Mouse (Mus musculus): ENCODE measurements around the gene Ubash3b.

Ubash3b gene

DNA sequence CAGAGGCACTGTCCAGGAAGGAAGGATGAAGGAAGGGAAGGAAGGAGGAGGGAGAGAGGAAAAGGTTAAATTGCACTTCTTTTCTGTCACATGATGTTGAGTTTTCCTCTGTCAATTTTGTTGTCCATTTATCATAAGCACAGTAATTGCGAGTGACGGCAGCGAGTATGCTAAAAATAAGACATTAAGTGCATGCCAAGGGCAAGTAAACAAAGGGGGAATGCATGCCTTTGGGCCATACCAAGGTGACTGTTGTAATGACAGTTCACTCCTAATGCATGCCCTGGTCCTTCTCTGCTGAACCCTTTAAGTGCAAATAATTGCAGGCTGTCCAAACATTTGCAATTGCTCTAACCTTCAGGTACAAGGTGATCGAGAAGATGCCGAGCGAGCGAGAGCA is 70.3 kb downstream of the Ubash3b start:
- DNase-seq (ENCODE audit: low read depth) = no peak

DNA sequence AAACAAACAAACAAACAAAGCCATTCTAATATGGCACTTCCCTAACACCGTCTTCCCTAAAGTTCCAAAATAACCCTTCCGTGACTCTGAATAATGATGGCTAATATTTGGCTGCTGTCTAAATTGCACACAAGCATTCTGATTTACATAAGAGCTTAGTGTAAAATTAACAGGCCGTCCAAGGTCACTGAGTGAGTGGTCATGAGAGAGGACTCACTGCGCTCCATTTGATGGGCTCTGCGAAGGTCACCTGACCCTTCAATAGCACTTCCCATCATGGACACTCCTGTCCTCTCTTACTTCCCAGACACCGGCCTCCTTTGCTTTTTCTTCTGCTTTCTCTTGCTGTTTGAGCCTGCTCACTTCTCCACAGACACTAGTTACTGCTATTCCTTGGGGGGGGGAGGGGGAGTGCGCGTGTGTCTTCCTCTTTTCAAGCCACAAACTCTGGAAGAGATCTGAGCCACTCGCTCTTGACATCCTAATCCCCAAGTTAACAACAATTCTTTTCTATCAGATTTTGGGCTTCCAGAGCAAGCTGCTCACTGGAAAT is 73.6 kb downstream of the Ubash3b start:
- DNase-seq (ENCODE audit: low read depth) = no peak

GRCm38 (mm10) chr9:41084191-41084901 is 77.2 kb downstream of the Ubash3b start:
- DNase-seq (ENCODE audit: low read depth) = no peak

DNA sequence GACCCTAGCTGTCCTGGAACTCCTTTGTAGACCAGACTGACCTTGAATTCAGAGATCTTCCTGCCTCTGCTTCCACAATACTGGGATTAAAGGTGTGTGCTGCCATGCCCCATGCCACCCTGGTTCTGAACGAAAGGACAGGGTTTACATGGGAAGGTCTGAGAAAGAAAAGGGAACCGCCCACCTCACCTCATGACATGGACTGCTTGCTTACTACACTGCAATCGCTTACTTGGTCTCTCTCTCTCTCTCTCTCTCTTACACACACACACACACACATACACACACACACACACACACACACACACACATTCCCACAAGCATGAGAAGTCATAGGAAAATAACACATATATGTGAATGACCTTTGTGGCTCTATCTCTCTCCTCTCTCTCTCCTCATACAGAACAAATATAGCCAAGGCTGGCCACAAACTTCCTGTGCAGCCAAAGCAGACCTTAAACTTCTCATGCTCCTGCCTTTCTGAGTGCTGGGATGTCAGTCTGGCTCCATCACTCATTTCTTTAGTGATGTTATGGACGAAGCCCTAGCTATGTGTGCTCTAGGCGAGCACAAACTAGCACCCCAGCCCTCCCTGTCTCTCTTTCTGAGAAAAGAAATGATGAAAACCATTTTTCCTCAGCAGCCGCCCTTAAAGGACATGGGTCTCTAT is 78.0 kb downstream of the Ubash3b start:
- no peak for DNase-seq (ENCODE audit: low read depth)

- no peak for DNase-seq (ENCODE audit: low read depth)
These were observed 78.6 kb downstream of the Ubash3b start for GRCm38 (mm10) chr9:41082891-41083290.

DNA sequence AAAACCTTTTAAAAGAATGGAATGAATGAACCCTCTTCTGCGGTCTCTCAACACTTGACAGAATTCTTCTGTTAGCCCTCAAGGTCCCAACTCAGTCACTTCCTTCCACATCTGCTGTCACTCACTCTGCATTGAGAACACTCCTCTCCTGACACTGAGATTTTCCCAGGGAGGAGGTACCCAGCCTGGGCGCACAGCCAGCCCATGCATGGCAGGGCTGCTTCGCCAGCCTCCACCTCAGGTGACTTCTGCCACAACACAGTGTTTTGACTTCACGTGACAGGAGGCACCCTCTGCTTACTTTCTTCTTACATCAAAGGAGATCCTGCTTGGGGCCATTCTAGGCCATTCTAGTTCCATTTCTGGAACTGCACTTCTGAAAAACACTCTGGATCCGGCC is 80.6 kb downstream of the Ubash3b start:
- no peak for DNase-seq (ENCODE audit: low read depth)

DNA sequence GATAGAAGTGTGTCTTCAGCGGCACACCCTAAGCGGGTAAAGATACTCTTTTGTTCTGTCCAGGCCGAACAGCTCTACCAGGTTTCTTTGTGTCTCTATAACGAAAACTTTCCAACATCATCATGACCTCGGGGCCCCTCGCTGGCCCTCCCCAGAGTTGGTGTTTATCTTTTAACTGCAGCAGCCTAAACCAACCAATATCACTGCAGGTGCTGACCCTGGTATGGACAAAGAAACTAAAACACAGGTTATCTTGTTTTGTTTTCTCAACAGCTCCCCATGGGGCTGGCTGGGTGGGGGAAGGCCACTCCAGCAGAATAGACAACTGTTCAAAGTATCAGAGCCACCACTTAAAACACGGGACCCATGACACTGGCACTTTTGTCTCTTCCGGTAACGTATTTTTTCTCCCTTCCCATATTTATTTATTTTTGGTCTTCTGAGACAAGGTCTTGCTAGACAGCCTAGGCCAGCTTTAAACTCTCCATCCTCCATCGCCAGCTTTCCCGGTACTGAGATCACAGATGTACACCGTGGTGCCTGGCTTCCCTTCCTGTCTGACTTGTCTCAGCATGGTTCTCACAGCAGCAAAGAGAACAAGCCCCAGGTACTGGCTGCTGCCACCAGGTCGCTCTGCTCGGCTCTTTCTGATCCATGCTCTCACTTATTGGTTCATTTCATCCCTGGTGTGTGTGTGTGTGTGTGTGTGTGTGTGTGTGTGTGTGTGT is 81.9 kb downstream of the Ubash3b start:
- no peak for DNase-seq (ENCODE audit: low read depth)

DNA sequence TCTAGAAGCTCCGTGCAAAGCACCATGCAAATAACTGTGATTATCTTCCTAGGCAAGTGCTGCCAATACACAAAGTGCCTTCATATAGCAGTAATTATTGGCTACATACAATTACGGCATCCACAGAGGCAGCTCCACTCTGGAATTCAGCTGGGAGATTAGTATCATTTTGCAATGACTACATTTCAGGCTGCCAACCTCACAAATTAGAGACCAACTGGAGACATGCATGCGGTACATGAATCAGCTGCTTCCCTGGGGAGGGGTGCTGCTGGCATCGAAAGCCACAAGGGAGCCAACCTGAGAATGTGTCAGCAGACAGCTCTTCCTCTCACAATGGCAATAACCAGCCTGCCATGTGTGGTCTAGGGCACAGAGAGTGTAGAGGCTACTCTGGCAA is 83.3 kb downstream of the Ubash3b start:
- DNase-seq (ENCODE audit: low read depth) = no peak

DNA sequence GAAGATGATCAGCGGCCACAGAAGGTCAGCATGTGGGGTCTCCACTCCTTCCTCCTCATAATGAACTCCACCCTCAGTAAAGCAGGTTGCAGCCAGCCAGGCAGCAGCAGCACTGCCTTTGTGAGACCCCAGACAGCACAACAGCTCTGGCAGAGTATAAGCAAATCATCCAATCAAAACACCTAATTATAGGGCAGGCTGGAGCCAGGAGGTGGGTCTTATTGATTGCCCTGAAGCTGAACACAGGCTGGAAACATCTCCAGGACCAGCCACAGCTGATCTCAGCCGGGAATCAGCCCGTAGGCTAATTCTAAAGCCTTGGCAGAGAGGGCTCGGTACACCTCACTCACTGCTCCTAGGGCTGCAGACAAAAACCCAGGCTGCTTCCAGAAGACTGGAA is 85.3 kb downstream of the Ubash3b start:
- DNase-seq (ENCODE audit: low read depth) = no peak

DNA sequence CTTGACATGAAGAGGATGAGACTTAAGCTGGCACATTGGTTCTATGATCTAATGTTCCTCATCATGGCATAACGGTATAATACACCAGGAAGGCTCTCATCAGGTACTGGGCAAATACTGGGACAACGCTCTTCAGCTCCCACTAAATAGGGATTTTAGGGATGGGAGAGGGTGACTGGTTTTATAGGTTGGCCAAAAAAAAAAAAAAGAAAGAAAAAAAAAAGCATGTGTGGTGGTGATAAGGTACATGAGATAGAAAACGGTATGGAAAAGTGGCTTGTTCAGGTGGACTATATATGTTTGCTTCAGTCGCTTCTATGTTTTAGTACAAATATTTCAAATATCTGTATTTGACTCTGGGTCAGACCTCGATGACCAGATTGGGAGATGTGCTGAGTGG is 86.0 kb downstream of the Ubash3b start:
- no peak for DNase-seq (ENCODE audit: low read depth)

DNA sequence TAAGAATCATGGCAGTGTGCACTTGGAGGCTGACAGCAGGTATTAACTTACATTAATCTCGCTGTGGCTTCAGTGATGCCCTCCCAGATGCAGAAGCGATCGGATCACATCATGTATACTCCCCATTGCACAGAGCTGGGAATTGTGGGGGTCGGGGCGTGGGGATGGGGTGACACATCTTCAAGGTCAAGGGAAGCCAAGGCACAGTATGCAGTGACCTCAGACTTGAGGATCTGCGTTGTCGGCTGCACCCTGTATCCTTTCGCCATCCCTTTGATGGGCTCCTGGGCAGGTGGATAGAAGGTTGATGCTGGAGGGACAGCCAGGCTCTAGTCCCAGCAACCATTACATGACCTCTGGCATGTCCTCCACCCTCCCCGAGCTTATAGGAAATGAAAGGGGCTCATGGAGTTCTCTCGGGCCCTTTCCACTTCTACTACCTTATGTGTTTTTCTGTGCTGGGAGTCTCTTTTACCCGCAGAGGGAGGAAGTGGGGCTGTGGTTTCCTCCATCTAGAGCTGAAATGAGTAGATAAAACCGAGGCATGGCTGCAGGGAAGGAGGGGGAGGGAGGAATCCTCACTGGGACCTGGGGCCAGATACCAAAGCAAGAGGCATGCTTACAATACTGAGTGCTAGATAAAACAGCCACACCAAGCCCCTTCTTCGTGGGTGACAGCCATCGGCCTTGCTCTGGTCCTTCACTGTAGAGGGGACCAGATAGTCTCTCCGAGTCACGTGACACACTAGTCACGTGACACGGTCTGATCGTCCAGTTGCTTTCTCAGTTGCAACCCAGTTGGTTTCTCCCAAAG is 88.1 kb downstream of the Ubash3b start:
- DNase-seq (ENCODE audit: low read depth) = peak; percentile 78

DNA sequence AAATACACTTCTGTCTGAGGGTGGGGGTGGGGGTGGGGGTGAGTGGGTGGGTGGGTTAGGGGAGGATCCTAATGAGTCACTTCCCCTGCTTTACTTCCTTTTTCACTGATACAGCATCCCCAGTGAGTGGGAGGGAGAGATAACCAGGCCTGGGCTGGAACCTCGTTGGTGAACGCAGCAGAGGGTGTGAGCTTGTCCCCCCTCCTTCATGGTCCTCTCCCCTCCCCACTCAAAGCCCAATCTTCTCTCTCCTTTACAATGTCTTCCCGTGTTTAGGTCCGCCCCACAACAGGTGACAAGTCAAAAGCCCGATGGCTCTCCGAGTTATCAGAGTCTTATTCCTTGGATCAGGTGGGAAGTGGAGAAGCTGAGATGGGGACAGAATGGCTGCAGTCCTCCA is 88.7 kb downstream of the Ubash3b start:
- no peak for DNase-seq (ENCODE audit: low read depth)

GRCm38 (mm10) chr9:41071906-41072511 is 89.5 kb downstream of the Ubash3b start:
- DNase-seq (ENCODE audit: low read depth) = no peak

DNA sequence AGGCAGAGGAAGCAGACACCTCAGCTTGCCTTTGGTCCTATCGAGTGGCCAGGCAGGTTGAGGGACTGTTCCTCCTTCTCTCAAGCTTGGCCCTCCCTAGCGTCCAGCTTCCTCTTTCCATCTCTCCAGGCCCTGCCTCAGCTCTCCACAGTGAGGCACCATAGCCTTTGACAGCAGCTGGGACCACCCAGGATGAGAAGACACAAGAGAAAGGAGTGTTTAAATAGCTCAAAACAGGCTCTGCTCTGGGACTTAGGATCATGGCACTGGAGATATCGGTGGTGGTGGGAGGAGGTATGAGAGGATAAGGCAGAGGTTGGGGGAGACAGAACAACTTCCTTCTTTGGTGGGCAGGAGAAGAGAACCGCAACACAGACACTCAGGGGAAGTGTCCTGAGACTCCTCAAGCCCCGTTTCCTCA is 90.7 kb downstream of the Ubash3b start:
- no peak for DNase-seq (ENCODE audit: low read depth)

GRCm38 (mm10) chr9:41069509-41069908 is 92.0 kb downstream of the Ubash3b start:
- DNase-seq (ENCODE audit: low read depth) = no peak

GRCm38 (mm10) chr9:41061446-41061845 is 100.1 kb downstream of the Ubash3b start:
- no peak for DNase-seq (ENCODE audit: low read depth)

- DNase-seq (ENCODE audit: low read depth) = no peak
These were observed 100.9 kb downstream of the Ubash3b start for GRCm38 (mm10) chr9:41060617-41061016.

- DNase-seq (ENCODE audit: low read depth) = no peak
These were observed 102.5 kb downstream of the Ubash3b start for GRCm38 (mm10) chr9:41058765-41059535.

GRCm38 (mm10) chr9:41054166-41054565 is 107.3 kb downstream of the Ubash3b start:
- no peak for DNase-seq (ENCODE audit: low read depth)

- no peak for DNase-seq (ENCODE audit: low read depth)
These were observed 108.0 kb downstream of the Ubash3b start for GRCm38 (mm10) chr9:41053478-41053877.
